Mouse (Mus musculus): ENCODE results near the gene Atrnl1. TPM values are rescaled to one million over a fixed set of nuclear protein-coding genes. Genes with fewer than 3 reads are reported as not detected.

Atrnl1 gene
- polyA plus RNA-seq, 1 experiment from 2014 or later = 8.9 TPM

- no peak overlapping the region for H3K4me3 ChIP-seq (ENCODE audit: low read length)
- no peaks in the 10 kb centered on the region for H3K4me1 ChIP-seq (ENCODE audit: insufficient read depth, low read length)
- no peaks in the 10 kb centered on the region for H3K27me3 ChIP-seq (ENCODE audit: insufficient read depth, low read length)
- ATAC-seq (ENCODE audit: low FRiP score, low TSS enrichment) = no peak
- 0 out of 2 replicates have a peak, but pooled peaks cover 4% of the 10 kb centered on the region for H3K36me3 ChIP-seq (ENCODE audit: insufficient read depth, low read length)
- no peak overlapping the region for H3K4me2 ChIP-seq (replicated peaks; ENCODE audit: low read depth, low read length)
- 71% methylated on average over 13 of the region's 13 CpGs for WGBS
- H3K9ac ChIP-seq (replicated peaks; ENCODE audit: low read length) = no peak overlapping the region
- H3K9me3 ChIP-seq (ENCODE audit: low read length) = no peaks in the 10 kb centered on the region
- H3K27ac ChIP-seq (ENCODE audit: low read length) = no peak overlapping the region
Measured at GRCm38 (mm10) chr19:57825271-57826207, 214.7 kb downstream of the Atrnl1 start.

GRCm38 (mm10) chr19:57833083-57833482, 222.2 kb downstream of the Atrnl1 start:
- WGBS = 85% methylated on average over 7 of the region's 7 CpGs
- Histone ChIP-seq H3K27ac (ENCODE audit: low read length) (no peak overlapping the region), H3K36me3 (ENCODE audit: insufficient read depth, low read length) (peaks cover 6% of the 10 kb centered on the region; the same call in 1 of the 2 replicates), H3K9ac (replicated peaks; ENCODE audit: low read length) (no peak overlapping the region), H3K27me3 (ENCODE audit: insufficient read depth, low read length) (no peaks in the 10 kb centered on the region), H3K4me1 (ENCODE audit: insufficient read depth, low read length) (no peaks in the 10 kb centered on the region), H3K4me2 (replicated peaks; ENCODE audit: low read depth, low read length) (no peak overlapping the region), H3K4me3 (ENCODE audit: low read length) (no peak overlapping the region), H3K9me3 (ENCODE audit: low read length) (no peaks in the 10 kb centered on the region)
- ATAC-seq (ENCODE audit: low FRiP score, low TSS enrichment) = no peak

- WGBS = 77% methylated on average over 6 of the region's 6 CpGs
- ATAC-seq (ENCODE audit: low FRiP score, low TSS enrichment) = no peak
- no peaks in the 10 kb centered on the region for H3K4me1 ChIP-seq (ENCODE audit: insufficient read depth, low read length)
- H3K9me3 ChIP-seq (ENCODE audit: low read length) = no peaks in the 10 kb centered on the region
- H3K27ac ChIP-seq (ENCODE audit: low read length) = no peak overlapping the region
- no peak overlapping the region for H3K9ac ChIP-seq (replicated peaks; ENCODE audit: low read length)
- no peaks in the 10 kb centered on the region for H3K27me3 ChIP-seq (ENCODE audit: insufficient read depth, low read length)
- no peak overlapping the region for H3K4me2 ChIP-seq (replicated peaks; ENCODE audit: low read depth, low read length)
- no peak overlapping the region for H3K4me3 ChIP-seq (ENCODE audit: low read length)
- 0 out of 2 replicates have a peak, but pooled peaks cover under 1% of the 10 kb centered on the region for H3K36me3 ChIP-seq (ENCODE audit: insufficient read depth, low read length)
Measured at GRCm38 (mm10) chr19:57837882-57838281, 227.0 kb downstream of the Atrnl1 start.

- H3K4me3 ChIP-seq (ENCODE audit: low read length) = no peak overlapping the region
- no peaks in the 10 kb centered on the region for H3K27me3 ChIP-seq (ENCODE audit: insufficient read depth, low read length)
- no peak overlapping the region for H3K9ac ChIP-seq (replicated peaks; ENCODE audit: low read length)
- H3K4me2 ChIP-seq (replicated peaks; ENCODE audit: low read depth, low read length) = no peak overlapping the region
- no peaks in the 10 kb centered on the region; the same call in 1 of the 2 replicates for H3K9me3 ChIP-seq (ENCODE audit: low read length)
- no peak overlapping the region for H3K27ac ChIP-seq (ENCODE audit: low read length)
- WGBS = 81% methylated on average over 9 of the region's 9 CpGs
- no peak for ATAC-seq (ENCODE audit: low FRiP score, low TSS enrichment)
- H3K36me3 ChIP-seq (ENCODE audit: insufficient read depth, low read length) = 0 out of 2 replicates have a peak, but pooled peaks cover 4% of the 10 kb centered on the region
- no peaks in the 10 kb centered on the region for H3K4me1 ChIP-seq (ENCODE audit: insufficient read depth, low read length)
Measured at GRCm38 (mm10) chr19:57838546-57838945, 227.7 kb downstream of the Atrnl1 start.

- no peaks in the 10 kb centered on the region for H3K27me3 ChIP-seq (ENCODE audit: insufficient read depth, low read length)
- no peak overlapping the region for H3K9ac ChIP-seq (replicated peaks; ENCODE audit: low read length)
- H3K9me3 ChIP-seq (ENCODE audit: low read length) = peaks cover 8% of the 10 kb centered on the region; the same call in 1 of the 2 replicates
- 71% methylated on average over 5 of the region's 7 CpGs for WGBS
- H3K27ac ChIP-seq (ENCODE audit: low read length) = no peak overlapping the region
- no peak overlapping the region for H3K4me3 ChIP-seq (ENCODE audit: low read length)
- H3K4me2 ChIP-seq (replicated peaks; ENCODE audit: low read depth, low read length) = no peak overlapping the region
- H3K4me1 ChIP-seq (ENCODE audit: insufficient read depth, low read length) = no peaks in the 10 kb centered on the region
- no peaks in the 10 kb centered on the region for H3K36me3 ChIP-seq (ENCODE audit: insufficient read depth, low read length)
- no peak for ATAC-seq (ENCODE audit: low FRiP score, low TSS enrichment)
Measured at GRCm38 (mm10) chr19:57849915-57850314, 239.1 kb downstream of the Atrnl1 start.

GRCm38 (mm10) chr19:57868350-57868749, 257.5 kb downstream of the Atrnl1 start:
- Histone ChIP-seq H3K9ac (replicated peaks; ENCODE audit: low read length) (no peak overlapping the region), H3K27me3 (ENCODE audit: insufficient read depth, low read length) (no peaks in the 10 kb centered on the region), H3K36me3 (ENCODE audit: insufficient read depth, low read length) (0 out of 2 replicates have a peak, but pooled peaks cover under 1% of the 10 kb centered on the region), H3K4me2 (replicated peaks; ENCODE audit: low read depth, low read length) (no peak overlapping the region), H3K4me1 (ENCODE audit: insufficient read depth, low read length) (0 out of 2 replicates have a peak, but pooled peaks cover 5% of the 10 kb centered on the region), H3K9me3 (ENCODE audit: low read length) (no peaks in the 10 kb centered on the region), H3K4me3 (ENCODE audit: low read length) (no peak overlapping the region), H3K27ac (ENCODE audit: low read length) (no peak overlapping the region)
- ATAC-seq (ENCODE audit: low FRiP score, low TSS enrichment) = no peak
- 86% methylated on average over 4 of the region's 4 CpGs for WGBS

- H3K4me3 ChIP-seq (ENCODE audit: low read length) = no peak overlapping the region
- H3K9ac ChIP-seq (replicated peaks; ENCODE audit: low read length) = no peak overlapping the region
- H3K4me2 ChIP-seq (replicated peaks; ENCODE audit: low read depth, low read length) = no peak overlapping the region
- no peak for ATAC-seq (ENCODE audit: low FRiP score, low TSS enrichment)
- H3K9me3 ChIP-seq (ENCODE audit: low read length) = no peaks in the 10 kb centered on the region
- no peaks in the 10 kb centered on the region for H3K36me3 ChIP-seq (ENCODE audit: insufficient read depth, low read length)
- 62% methylated on average over 13 of the region's 13 CpGs for WGBS
- H3K27ac ChIP-seq (ENCODE audit: low read length) = no peak overlapping the region
- no peaks in the 10 kb centered on the region for H3K27me3 ChIP-seq (ENCODE audit: insufficient read depth, low read length)
- 0 out of 2 replicates have a peak, but pooled peaks cover 5% of the 10 kb centered on the region for H3K4me1 ChIP-seq (ENCODE audit: insufficient read depth, low read length)
Measured at GRCm38 (mm10) chr19:57870871-57871270, 260.0 kb downstream of the Atrnl1 start.

- Histone ChIP-seq H3K27me3 (ENCODE audit: insufficient read depth, low read length) (no peaks in the 10 kb centered on the region), H3K36me3 (ENCODE audit: insufficient read depth, low read length) (no peaks in the 10 kb centered on the region), H3K9me3 (ENCODE audit: low read length) (no peaks in the 10 kb centered on the region), H3K9ac (replicated peaks; ENCODE audit: low read length) (no peak overlapping the region), H3K4me1 (ENCODE audit: insufficient read depth, low read length) (0 out of 2 replicates have a peak, but pooled peaks cover 3% of the 10 kb centered on the region), H3K27ac (ENCODE audit: low read length) (no peak overlapping the region), H3K4me3 (ENCODE audit: low read length) (no peak overlapping the region), H3K4me2 (replicated peaks; ENCODE audit: low read depth, low read length) (no peak overlapping the region)
- ATAC-seq (ENCODE audit: low FRiP score, low TSS enrichment) = no peak
- 90% methylated on average over 6 of the region's 6 CpGs for WGBS
Measured at GRCm38 (mm10) chr19:57876057-57876456, 265.2 kb downstream of the Atrnl1 start.

- ATAC-seq (ENCODE audit: low FRiP score, low TSS enrichment) = no peak
- Histone ChIP-seq H3K9me3 (ENCODE audit: low read length) (no peaks in the 10 kb centered on the region), H3K4me2 (replicated peaks; ENCODE audit: low read depth, low read length) (no peak overlapping the region), H3K27ac (ENCODE audit: low read length) (no peak overlapping the region), H3K4me3 (ENCODE audit: low read length) (no peak overlapping the region), H3K9ac (replicated peaks; ENCODE audit: low read length) (no peak overlapping the region), H3K36me3 (ENCODE audit: insufficient read depth, low read length) (no peaks in the 10 kb centered on the region), H3K4me1 (ENCODE audit: insufficient read depth, low read length) (0 out of 2 replicates have a peak, but pooled peaks cover 3% of the 10 kb centered on the region), H3K27me3 (ENCODE audit: insufficient read depth, low read length) (no peaks in the 10 kb centered on the region)
- WGBS = 95% methylated on average over 4 of the region's 4 CpGs
Measured at GRCm38 (mm10) chr19:57877343-57877742, 266.5 kb downstream of the Atrnl1 start.

GRCm38 (mm10) chr19:57878583-57878982, 267.7 kb downstream of the Atrnl1 start:
- Histone ChIP-seq H3K9ac (replicated peaks; ENCODE audit: low read length) (no peak overlapping the region), H3K27me3 (ENCODE audit: insufficient read depth, low read length) (no peaks in the 10 kb centered on the region), H3K27ac (ENCODE audit: low read length) (no peak overlapping the region), H3K4me3 (ENCODE audit: low read length) (no peak overlapping the region), H3K36me3 (ENCODE audit: insufficient read depth, low read length) (no peaks in the 10 kb centered on the region), H3K9me3 (ENCODE audit: low read length) (no peaks in the 10 kb centered on the region), H3K4me1 (ENCODE audit: insufficient read depth, low read length) (0 out of 2 replicates have a peak, but pooled peaks cover 3% of the 10 kb centered on the region), H3K4me2 (replicated peaks; ENCODE audit: low read depth, low read length) (no peak overlapping the region)
- WGBS = 22% methylated on average over 9 of the region's 9 CpGs
- ATAC-seq (ENCODE audit: low FRiP score, low TSS enrichment) = no peak; the same call in 1 of the 2 replicates

Data from kidney, embryonic 16.5 days (tissue).